Mouse (Mus musculus): ENCODE measurements around the gene Etv1.

The Etv1 gene

DNA sequence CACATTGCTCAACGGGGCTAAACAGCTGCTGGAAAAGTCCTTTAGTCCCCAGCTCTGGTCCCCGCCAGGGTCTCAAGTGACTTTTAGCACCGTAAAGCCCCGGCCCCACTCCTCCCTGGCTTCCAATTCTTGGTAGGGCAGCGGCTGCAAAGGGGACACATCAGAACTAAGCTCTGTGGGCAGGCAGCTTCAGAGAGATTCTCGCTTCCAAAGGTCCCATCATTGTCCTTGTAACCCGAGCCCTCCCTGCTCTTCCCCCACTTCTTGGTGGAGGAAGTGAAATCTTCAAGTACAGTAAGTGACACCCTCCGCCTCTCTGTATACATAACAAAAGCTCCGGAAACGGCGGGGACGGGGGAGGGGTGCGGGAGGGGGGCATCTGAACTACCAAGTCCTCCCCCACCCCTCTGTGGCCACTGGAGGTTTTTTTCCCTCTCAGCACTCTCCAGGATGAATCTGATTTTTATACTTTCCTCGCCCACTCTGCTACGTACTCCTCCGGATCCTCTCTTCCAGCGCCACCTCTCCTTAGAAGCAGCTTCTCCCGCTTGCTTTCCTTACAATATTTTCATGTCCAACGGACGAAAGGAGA is at the start of gene Etv1:
TSS of gene Etv1 (plus strand) at position 195 of the 592 bp plus-strand sequence.
- DNase-seq: peak; percentile 80

DNA sequence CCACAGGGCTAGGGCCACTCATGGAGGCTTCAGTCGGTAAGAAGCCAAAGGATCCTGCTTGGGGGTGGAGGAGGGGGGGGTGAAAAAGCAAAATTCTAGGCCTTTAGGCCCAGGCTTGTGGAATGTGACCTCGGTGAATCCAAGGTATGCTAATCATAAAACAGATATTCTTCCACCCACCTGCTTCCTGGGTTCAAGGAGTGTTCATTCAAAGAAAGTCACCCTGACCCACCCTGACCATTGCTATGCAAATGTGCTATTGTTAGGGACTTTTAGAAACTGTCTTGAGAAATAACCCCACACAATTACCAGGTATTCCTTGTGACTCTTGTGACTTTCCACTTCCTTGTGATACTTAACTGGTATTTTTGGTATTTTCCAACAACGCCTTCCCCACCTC is 49.5 kb upstream of the Etv1 start:
- DNase-seq: no peak

DNA sequence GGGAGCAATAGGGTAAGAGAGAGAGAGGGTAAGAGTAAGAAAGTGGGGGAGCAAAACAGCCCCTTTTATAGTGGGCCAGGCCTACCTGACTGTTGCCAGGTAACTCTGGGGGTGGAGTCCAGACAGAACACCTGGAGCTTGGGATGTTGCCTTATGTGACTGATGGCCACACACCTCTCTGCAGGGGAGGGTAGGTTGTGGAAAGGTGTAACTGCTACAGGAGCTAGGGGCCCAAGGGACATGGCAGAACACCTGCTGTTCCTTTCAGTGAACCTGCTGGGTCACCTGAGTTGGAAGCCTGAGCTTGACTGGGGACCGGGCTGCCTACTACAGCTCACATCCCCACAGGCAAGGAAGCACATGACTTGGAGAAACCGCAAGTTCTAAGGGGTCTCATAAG is 48.4 kb upstream of the Etv1 start:
- DNase-seq: no peak

DNA sequence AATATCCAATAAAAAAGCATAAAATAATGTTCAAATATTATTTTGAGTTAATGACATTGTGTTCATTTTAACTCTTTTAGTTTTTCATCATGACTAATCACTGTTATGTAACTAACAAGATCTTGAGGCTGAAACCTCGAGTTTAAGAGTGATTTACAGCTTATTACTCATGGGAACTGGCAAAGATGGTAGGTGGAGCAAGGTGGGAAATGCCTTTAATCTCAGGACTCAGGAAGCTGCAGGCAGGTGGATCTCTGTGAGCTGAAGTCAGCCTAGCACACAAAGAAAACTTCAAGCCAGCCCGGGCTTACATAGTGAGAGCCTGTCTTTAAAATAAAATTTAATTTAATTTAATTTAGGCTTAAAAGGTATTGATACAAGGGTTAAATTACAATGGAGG is 19.9 kb upstream of the Etv1 start:
- no peak for DNase-seq

DNA sequence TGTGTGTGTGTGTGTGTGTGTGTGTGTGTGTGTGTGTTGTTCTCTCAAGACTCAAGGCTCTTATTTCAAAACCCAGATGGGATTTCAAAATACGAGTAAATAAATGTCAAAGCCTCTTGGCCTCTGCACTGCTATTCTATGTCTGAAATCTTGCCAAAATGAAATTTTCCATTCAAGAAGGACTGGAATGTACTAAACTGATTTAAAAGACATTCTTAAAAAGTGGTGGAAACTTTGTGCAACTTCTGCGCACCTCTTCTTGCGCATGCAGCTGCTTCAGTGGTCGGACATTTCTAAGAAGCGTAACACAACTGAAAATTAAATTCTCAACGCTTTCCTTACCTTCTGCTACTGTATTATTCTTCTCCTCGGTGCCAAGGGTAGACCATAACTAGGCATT is 1.9 kb upstream of the Etv1 start:
- DNase-seq: no peak

DNA sequence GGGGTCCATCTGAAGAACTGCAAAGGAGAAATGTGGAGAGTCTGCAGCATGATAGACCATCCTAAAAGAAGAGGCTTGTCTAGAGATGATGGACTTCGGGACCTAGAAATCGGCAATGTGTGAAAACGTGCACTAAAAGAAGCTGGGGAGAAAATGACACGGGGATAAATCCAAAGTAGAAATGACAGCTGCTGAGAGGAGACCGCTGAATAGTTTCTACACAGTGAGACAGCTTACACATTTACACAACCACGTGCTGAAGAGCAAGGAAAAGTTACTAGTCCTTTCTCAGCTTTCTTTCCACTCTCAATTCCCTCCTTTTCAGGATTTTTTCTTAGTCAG is 1.3 kb upstream of the Etv1 start:
- no peak for DNase-seq

DNA sequence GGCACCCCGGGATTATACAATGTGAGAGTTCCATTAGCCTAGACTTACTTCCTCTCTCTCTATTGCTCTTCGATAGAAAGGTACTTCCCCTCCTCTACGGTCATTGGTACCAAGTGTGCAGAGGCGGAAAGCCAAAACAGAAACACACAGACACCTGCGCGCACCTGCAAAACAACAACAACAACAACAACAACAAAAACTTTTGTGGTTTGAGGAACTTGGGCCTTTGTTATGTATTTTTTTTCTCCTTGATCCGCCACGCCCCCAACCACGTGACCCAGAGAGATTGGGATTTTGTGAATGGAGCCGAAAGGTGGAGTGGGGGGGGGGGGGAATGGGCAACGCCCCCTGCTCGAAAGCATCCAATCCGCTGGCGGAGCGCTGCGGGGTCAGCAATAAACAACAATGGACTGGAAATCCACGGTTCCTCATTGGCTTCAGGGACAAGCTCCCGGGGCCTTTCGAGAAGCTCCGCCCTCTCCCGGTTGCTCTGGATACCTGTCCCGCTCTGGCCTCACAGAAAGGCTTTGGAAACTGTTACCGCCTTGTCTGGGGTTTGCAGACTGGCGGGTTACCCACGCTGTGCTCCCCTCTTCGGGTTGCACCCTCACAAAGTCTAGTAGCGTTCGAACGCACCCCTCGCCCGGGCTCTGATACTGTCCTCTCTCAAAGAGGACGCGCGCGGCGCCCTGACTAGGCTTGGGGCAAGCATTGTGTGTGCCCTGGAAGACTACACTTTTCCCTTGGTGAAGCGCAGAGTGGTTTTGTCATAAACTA is 693 bp upstream of the Etv1 start:
- peak; percentile 97 for DNase-seq

DNA sequence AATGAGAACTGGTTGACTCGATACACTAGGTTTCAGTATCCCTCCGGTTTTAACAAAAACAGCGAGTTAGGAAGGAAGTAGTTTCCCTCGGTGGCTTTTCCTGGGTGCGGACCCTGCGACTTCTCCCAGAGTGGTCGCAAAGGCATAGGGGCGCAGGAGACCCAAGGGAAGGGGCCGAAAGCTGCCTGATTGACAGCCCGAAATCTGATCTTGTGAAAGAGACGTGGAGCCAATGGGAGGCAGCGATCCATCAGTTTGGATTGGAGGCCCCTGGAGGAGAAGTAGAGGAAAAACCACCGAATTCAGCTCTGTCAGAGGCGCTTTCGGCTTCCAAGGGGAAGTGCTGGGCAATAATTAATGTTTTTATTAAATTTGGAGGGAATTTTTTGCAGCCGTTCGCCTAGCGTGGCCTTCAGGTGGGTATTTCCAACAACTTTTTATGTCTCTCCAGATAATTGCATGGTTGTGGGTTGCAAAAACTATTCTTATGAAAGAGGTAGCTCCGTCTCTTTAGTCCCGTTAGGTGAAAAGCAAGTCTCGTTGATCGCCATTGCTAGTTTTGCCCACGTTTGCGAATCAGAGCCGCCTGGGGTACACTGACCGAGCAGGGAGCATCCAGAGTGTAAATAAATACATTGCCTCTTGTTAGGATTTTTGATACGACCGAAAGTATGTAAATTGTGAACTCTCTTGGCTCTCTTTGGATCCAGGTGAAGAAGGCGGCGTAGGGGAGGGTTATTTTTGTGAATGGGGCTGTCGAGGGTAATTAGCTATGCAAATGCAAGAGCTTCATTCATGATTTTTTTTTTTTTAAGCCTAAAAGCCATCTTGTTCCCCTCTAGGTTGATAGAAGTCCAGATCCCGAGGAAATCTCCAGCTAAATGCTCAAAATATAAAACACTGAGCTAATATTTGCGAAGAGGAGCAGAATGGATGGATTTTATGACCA is 1.1 kb downstream of the Etv1 start:
- DNase-seq: peak; percentile 92

DNA sequence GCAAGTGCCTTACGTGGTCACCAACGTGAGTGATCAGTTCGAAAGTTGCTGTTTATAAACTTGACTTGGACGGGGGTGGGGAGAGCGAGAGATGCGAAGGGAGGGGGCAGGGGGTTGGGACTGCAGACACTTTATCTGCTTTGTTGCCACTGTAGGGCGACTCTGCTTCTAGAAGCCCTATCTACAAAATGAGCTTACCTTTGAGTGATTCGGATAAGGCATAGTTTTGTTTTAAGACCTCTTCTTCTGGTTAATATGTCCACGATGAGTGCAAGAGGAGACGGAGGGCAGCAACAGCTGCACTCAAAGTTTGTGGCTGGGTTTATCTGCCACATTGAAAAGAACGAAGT is 1.8 kb downstream of the Etv1 start:
- DNase-seq: peak; percentile 56

DNA sequence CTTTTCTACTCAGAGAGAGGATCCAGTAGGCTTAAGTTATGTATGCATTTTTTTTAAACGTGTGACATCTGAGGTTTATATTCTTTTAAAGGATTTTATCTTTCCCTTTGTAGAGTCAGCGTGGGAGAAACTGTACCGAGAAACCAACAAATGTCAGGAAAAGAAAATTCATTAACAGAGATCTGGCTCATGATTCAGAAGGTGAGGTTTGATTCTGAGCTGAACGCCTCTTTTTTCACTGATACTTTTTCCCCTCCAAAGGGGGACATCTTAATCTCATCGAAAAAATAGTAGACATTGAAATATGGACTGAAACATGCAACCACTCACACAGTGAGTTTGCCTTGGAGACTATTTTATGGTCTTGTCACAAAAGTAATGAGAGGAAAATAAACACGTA is 2.5 kb downstream of the Etv1 start:
- no peak for DNase-seq

DNA sequence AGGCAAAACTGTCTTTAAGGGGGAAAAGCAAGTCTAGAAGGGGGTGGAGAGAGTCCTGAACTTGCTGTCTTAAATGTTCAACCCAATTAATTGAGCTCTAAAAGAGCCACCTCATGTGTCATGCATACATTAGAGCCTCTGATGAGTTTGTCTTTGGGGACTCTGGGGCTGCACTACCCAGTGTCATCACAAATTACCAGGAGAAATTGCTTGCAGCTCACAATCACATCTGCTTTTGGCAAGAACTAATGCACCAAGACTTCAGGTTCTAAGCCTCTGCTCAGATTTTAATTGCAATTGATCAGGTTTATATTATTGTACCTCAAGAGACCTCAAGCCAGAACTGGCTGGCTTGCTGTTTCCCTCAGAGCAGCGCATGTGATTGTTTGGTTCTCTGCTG is 4.1 kb downstream of the Etv1 start:
- peak; percentile 11 for DNase-seq

GRCm38 (mm10) chr12:38784221-38784620 is 5.0 kb downstream of the Etv1 start:
- DNase-seq: no peak

- no peak for DNase-seq
Observed at GRCm38 (mm10) chr12:38786571-38786970, 7.4 kb downstream of the Etv1 start.

DNA sequence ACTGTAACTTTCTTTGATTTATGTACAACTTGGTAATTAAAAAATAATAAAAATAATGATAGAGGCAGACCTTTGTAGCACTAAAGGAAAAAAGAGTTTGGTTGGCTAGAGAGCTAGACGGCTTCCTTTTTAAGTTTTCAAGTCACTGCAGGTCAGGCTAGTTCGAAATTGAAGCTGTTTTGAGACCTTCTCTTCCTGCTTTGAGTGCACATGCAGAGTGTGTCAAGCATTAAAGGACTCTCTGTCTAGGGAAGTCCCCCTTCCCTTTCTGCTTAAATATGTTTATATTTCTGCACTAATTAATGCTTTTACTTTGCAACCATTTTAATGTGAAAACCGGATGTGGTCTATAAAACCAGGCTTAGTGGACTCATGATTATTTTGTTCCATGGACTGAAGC is 8.5 kb downstream of the Etv1 start:
- no peak for DNase-seq

DNA sequence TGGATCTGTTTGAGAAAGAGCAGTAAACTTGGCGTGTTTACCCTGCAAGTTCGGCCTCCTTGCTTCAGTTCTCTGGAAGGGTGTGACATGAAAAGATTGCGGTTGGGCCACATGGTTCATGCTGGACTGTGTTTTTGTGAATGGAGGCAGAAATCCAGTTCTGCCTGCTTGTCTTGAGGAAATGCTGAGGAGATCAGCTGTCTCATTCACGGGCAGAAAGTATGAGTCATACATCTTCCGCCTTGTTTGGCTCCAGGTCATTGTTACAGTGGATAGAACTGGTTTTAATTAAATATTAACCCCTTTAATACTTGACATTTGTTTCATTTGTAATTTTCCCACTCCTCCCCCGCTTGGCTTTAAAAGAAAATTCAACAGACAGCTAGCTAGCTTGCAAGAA is 9.4 kb downstream of the Etv1 start:
- peak; percentile 21 for DNase-seq

DNA sequence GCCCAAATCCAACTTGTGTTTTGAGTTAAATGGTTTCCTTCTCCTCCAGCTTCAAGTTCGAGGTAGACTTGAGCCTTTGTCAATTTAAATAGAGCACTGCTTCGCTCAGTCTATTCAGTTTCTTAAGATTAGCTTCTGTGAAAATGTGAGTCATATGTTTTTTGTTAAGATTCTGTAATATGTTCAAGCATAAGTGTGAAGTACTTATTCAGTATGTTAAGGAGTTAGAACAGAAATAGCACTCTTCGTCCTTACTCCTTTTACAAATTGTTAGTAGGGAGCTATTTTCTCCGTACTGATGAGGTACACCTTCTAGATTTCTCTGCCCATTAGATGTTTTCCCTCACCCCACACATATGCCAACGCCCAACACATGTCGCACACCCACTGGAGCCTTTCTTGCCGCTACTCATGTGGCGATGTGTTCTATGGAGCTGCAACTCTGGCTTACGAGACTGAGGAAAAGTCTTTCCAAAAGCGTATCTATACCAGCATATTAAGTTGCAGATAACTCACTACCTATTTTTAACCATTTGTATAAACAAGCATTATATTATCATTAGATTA is 10.7 kb downstream of the Etv1 start:
- no peak for DNase-seq

- no peak for DNase-seq
Observed at GRCm38 (mm10) chr12:38793076-38793475, 13.9 kb downstream of the Etv1 start.

- peak; percentile 51 for DNase-seq
Observed at GRCm38 (mm10) chr12:38793697-38794096, 14.5 kb downstream of the Etv1 start.

DNA sequence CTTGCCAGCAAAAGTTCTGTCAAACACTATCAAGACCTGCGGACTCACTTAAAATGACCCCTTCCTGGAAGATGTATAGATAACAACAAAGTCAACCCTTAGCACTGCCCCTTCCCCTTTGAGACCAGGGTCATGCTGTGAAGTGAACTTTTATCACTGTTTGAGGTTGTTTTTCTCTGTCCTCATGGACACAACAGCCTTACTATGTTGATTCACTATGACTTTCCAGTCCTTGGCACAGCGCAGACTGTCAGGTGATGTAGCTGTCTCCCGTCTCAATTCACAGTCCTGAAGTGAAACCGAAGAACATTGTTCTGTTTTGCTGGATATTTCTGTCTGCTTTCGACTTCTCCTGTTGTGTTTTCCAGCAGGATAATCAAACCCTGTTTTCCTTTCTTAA is 27.9 kb downstream of the Etv1 start:
- no peak for DNase-seq

GRCm38 (mm10) chr12:38812392-38812791 is 33.2 kb downstream of the Etv1 start:
- DNase-seq: no peak

GRCm38 (mm10) chr12:38814010-38814786 is 35.0 kb downstream of the Etv1 start:
- DNase-seq: no peak

GRCm38 (mm10) chr12:38816235-38816634 is 37.1 kb downstream of the Etv1 start:
- DNase-seq: no peak

GRCm38 (mm10) chr12:38818320-38818719 is 39.1 kb downstream of the Etv1 start:
- no peak for DNase-seq
